ENCODE assay signal across 15 mouse cellular contexts in genomic region chr2:35626181-35626727, GRCm38 (mm10).
DNase-seq lines count a peak whose midpoint lies in the region; ATAC-seq and TF ChIP-seq lines count a peak whose summit lies in the region.
"Had no signal": no experiment of that assay in that cellular context is flagged by ENCODE, and none has a peak within 500 bp of the region (broad histone marks: within the 10 kb centered on the region; RNA-seq: fewer than 3 reads in every experiment).

No protein-coding gene starts in this region.

- H3K4me1 ChIP-seq in forebrain, embryonic 13.5 days, result peaks cover 71% of the 10 kb centered on the region
- peaks cover 14% of the 10 kb centered on the region for H3K4me1 ChIP-seq in forebrain, postnatal 0 days (ENCODE audit: insufficient read depth)
- peaks cover 61% of the 10 kb centered on the region for H3K4me1 ChIP-seq in heart, postnatal 0 days (ENCODE audit: control insufficient read depth, insufficient read depth)

- TF ChIP-seq CTCF in forebrain, postnatal 0 days (IDR thresholded peaks at IDR 0.05; ENCODE audit: low read depth), result no peak
- TF ChIP-seq CTCF in heart, postnatal 0 days (IDR thresholded peaks at IDR 0.05; ENCODE audit: low read depth), result no peak

- intact Hi-C loops in heart, postnatal 10 days (cut with DNase I), result no loop called here

- no peak overlapping the region for H3K9ac ChIP-seq in forebrain, embryonic 13.5 days
- no peak overlapping the region for H3K9ac ChIP-seq in forebrain, postnatal 0 days
- H3K9ac ChIP-seq in heart, postnatal 0 days (replicated peaks; ENCODE audit: low read depth, low read length), result no peak overlapping the region

- no peaks in the 10 kb centered on the region for H3K9me3 ChIP-seq in forebrain, embryonic 13.5 days (replicated peaks)
- H3K9me3 ChIP-seq in forebrain, postnatal 0 days (ENCODE audit: low read length), result no peaks in the 10 kb centered on the region
- no peaks in the 10 kb centered on the region for H3K9me3 ChIP-seq in heart, postnatal 0 days (replicated peaks; ENCODE audit: control insufficient read depth, low read length)

- 77% methylated on average over 9 of the region's 9 CpGs for WGBS in forebrain, embryonic 13.5 days
- WGBS in forebrain, postnatal 0 days, result 78% methylated on average over 9 of the region's 9 CpGs
- 59% methylated on average over 9 of the region's 9 CpGs for WGBS in heart, postnatal 0 days

- no peak for ATAC-seq in forebrain, embryonic 13.5 days
- no peak for ATAC-seq in forebrain, postnatal 0 days
- ATAC-seq in heart, postnatal 0 days (ENCODE audit: insufficient read depth, low read depth), result no peak
- no peak for ATAC-seq in activated CD4-positive, CD25-positive, alpha-beta regulatory T cell, adult 4 months
- ATAC-seq: hindbrain, postnatal 0 days had no signal

- DNase-seq in forebrain, postnatal 0 days, result no peak
- no peak for DNase-seq in heart, postnatal 0 days (ENCODE audit: low spot score)
- no peak for DNase-seq in heart, postnatal 10 days
- peak; percentile 92 for DNase-seq in brain, adult 2 months (ENCODE audit: low read depth, low spot score)
- DNase-seq in cerebellum, adult 9-11 months, result peak; percentile 92
- DNase-seq in embryo, embryonic 9.5 days (ENCODE audit: extremely low spot score), result no peak
- DNase-seq: adrenal gland, postnatal 25 days; gastrocnemius, postnatal 10 days; kidney, postnatal 10 days; thymus, postnatal 4 days had no signal

- no peaks in the 10 kb centered on the region for H3K27me3 ChIP-seq in forebrain, embryonic 13.5 days
- H3K27me3 ChIP-seq in forebrain, postnatal 0 days (ENCODE audit: insufficient read depth, low read length), result no peaks in the 10 kb centered on the region
- H3K27me3 ChIP-seq in heart, postnatal 0 days (ENCODE audit: control insufficient read depth, insufficient read depth, low read length), result no peaks in the 10 kb centered on the region

- no peak overlapping the region for H3K4me2 ChIP-seq in forebrain, embryonic 13.5 days
- no peak overlapping the region for H3K4me2 ChIP-seq in forebrain, postnatal 0 days (ENCODE audit: low read depth)
- H3K4me2 ChIP-seq in heart, postnatal 0 days (ENCODE audit: low read depth, low read length), result 0 out of 2 replicates have a peak overlapping the region, but pooled peaks have one; percentile 8
- H3K4me2 ChIP-seq: midbrain, embryonic 11.5 days had no signal

- 0 out of 2 replicates have a peak overlapping the region, but pooled peaks have one; percentile 16 for H3K27ac ChIP-seq in forebrain, embryonic 13.5 days
- no peak overlapping the region for H3K27ac ChIP-seq in forebrain, postnatal 0 days (ENCODE audit: low read depth, low read length)
- peak overlapping the region; percentile 74 for H3K27ac ChIP-seq in heart, postnatal 0 days (ENCODE audit: low read depth)

- H3K36me3 ChIP-seq in forebrain, embryonic 13.5 days (ENCODE audit: poor library complexity, severe bottlenecking), result no peaks in the 10 kb centered on the region
- no peaks in the 10 kb centered on the region for H3K36me3 ChIP-seq in forebrain, postnatal 0 days (ENCODE audit: insufficient read depth)
- peaks cover 2% of the 10 kb centered on the region; the same call in 1 of the 2 replicates for H3K36me3 ChIP-seq in heart, postnatal 0 days (replicated peaks; ENCODE audit: control insufficient read depth, insufficient read depth, low read length)

- H3K4me3 ChIP-seq in forebrain, embryonic 13.5 days, result no peak overlapping the region
- H3K4me3 ChIP-seq in forebrain, postnatal 0 days (ENCODE audit: low read depth, low read length), result no peak overlapping the region
- H3K4me3 ChIP-seq in heart, postnatal 0 days (ENCODE audit: low read depth, low read length), result no peak overlapping the region
- H3K4me3 ChIP-seq: myocyte had no signal

- no peak for TF ChIP-seq EP300 in heart, postnatal 0 days (IDR thresholded peaks at IDR 0.05; ENCODE audit: low read depth)

Comparison
In these comparisons a context has a peak if more than half of its experiments do, and no peak if none do; other contexts are left out.
1. DNase-seq: peak in brain, adult 2 months (single experiment) and cerebellum, adult 9-11 months (single experiment); none in forebrain, postnatal 0 days (single experiment), heart, postnatal 0 days (single experiment), heart, postnatal 10 days (0 of 2) and embryo, embryonic 9.5 days (single experiment).